Mouse (Mus musculus): ENCODE results near the gene Tns1. TPM values are rescaled to one million over a fixed set of nuclear protein-coding genes. Genes with fewer than 3 reads are reported as not detected.

Tns1 gene
- polyA plus RNA-seq, 1 experiment from 2014 or later, result 184 TPM

- 86% methylated on average over 20 of the region's 20 CpGs for WGBS
- H3K27ac ChIP-seq (ENCODE audit: low read length), result peak overlapping the region; percentile 26; the same call in 1 of the 2 replicates
- TF ChIP-seq EP300 (IDR thresholded peaks at IDR 0.05) (no peak), CTCF (IDR thresholded peaks at IDR 0.05) (no peak)
- peaks cover 51% of the 10 kb centered on the region for H3K36me3 ChIP-seq (ENCODE audit: insufficient read depth, low read length)
- no peak for DNase-seq (ENCODE audit: low spot score)
- peaks cover 45% of the 10 kb centered on the region for H3K4me1 ChIP-seq (ENCODE audit: insufficient read depth, low read depth, low read length)
- H3K27me3 ChIP-seq (replicated peaks; ENCODE audit: insufficient read depth, low read length), result no peaks in the 10 kb centered on the region
- no peak overlapping the region for H3K9ac ChIP-seq (replicated peaks; ENCODE audit: low read depth)
- H3K4me3 ChIP-seq (ENCODE audit: low read depth, low read length), result no peak overlapping the region
- no peak for ATAC-seq
- no peaks in the 10 kb centered on the region for H3K9me3 ChIP-seq (ENCODE audit: low read length)
- no peak overlapping the region for H3K4me2 ChIP-seq (replicated peaks; ENCODE audit: low read depth, low read length)
Measured at GRCm38 (mm10) chr1:73953317-73954014, 170.8 kb downstream of the Tns1 start.

GRCm38 (mm10) chr1:73952598-73952997 lies 171.7 kb downstream of the Tns1 start:
- Histone ChIP-seq H3K9me3 (ENCODE audit: low read length) (no peaks in the 10 kb centered on the region), H3K4me1 (ENCODE audit: insufficient read depth, low read depth, low read length) (peaks cover 37% of the 10 kb centered on the region), H3K9ac (replicated peaks; ENCODE audit: low read depth) (no peak overlapping the region), H3K27me3 (replicated peaks; ENCODE audit: insufficient read depth, low read length) (no peaks in the 10 kb centered on the region), H3K4me2 (replicated peaks; ENCODE audit: low read depth, low read length) (no peak overlapping the region), H3K27ac (ENCODE audit: low read length) (no peak overlapping the region), H3K36me3 (ENCODE audit: insufficient read depth, low read length) (peaks cover 47% of the 10 kb centered on the region), H3K4me3 (ENCODE audit: low read depth, low read length) (no peak overlapping the region)
- TF ChIP-seq EP300 (IDR thresholded peaks at IDR 0.05) (no peak), CTCF (IDR thresholded peaks at IDR 0.05) (no peak)
- no peak for ATAC-seq
- no peak for DNase-seq (ENCODE audit: low spot score)
- 91% methylated on average over 10 of the region's 10 CpGs for WGBS

GRCm38 (mm10) chr1:73951178-73951577 lies 173.1 kb downstream of the Tns1 start:
- DNase-seq (ENCODE audit: low spot score) (no peak), ATAC-seq (no peak)
- 85% methylated on average over 3 of the region's 3 CpGs for WGBS
- Histone ChIP-seq H3K9me3 (ENCODE audit: low read length) (no peaks in the 10 kb centered on the region), H3K36me3 (ENCODE audit: insufficient read depth, low read length) (peaks cover 38% of the 10 kb centered on the region), H3K4me1 (ENCODE audit: insufficient read depth, low read depth, low read length) (peaks cover 26% of the 10 kb centered on the region), H3K27ac (ENCODE audit: low read length) (no peak overlapping the region), H3K4me2 (replicated peaks; ENCODE audit: low read depth, low read length) (no peak overlapping the region), H3K9ac (replicated peaks; ENCODE audit: low read depth) (no peak overlapping the region), H3K4me3 (ENCODE audit: low read depth, low read length) (no peak overlapping the region), H3K27me3 (replicated peaks; ENCODE audit: insufficient read depth, low read length) (no peaks in the 10 kb centered on the region)
- TF ChIP-seq EP300 (IDR thresholded peaks at IDR 0.05) (no peak), CTCF (IDR thresholded peaks at IDR 0.05) (no peak)

- ATAC-seq (no peak), DNase-seq (ENCODE audit: low spot score) (no peak)
- 54% methylated on average over 5 of the region's 5 CpGs for WGBS
- Histone ChIP-seq H3K36me3 (ENCODE audit: insufficient read depth, low read length) (peaks cover 35% of the 10 kb centered on the region), H3K9ac (replicated peaks; ENCODE audit: low read depth) (no peak overlapping the region), H3K27ac (ENCODE audit: low read length) (no peak overlapping the region), H3K27me3 (replicated peaks; ENCODE audit: insufficient read depth, low read length) (no peaks in the 10 kb centered on the region), H3K4me1 (ENCODE audit: insufficient read depth, low read depth, low read length) (peaks cover 3% of the 10 kb centered on the region; the same call in 1 of the 2 replicates), H3K9me3 (ENCODE audit: low read length) (no peaks in the 10 kb centered on the region), H3K4me3 (ENCODE audit: low read depth, low read length) (no peak overlapping the region), H3K4me2 (replicated peaks; ENCODE audit: low read depth, low read length) (no peak overlapping the region)
- no peak for TF ChIP-seq CTCF (IDR thresholded peaks at IDR 0.05)
- no peak for TF ChIP-seq EP300 (IDR thresholded peaks at IDR 0.05)
Measured at GRCm38 (mm10) chr1:73948757-73949156, 175.5 kb downstream of the Tns1 start.

GRCm38 (mm10) chr1:73947525-73948304 lies 176.5 kb downstream of the Tns1 start:
- H3K9me3 ChIP-seq (ENCODE audit: low read length), result no peaks in the 10 kb centered on the region
- 78% methylated on average over 15 of the region's 15 CpGs for WGBS
- DNase-seq (ENCODE audit: low spot score) (peak; percentile 57), ATAC-seq (peak; percentile 49)
- TF ChIP-seq EP300 (IDR thresholded peaks at IDR 0.05) (peak; percentile 51; the same call in 1 of the 2 replicates), CTCF (IDR thresholded peaks at IDR 0.05) (no peak)
- no peak overlapping the region for H3K4me2 ChIP-seq (replicated peaks; ENCODE audit: low read depth, low read length)
- no peak overlapping the region for H3K9ac ChIP-seq (replicated peaks; ENCODE audit: low read depth)
- H3K27me3 ChIP-seq (replicated peaks; ENCODE audit: insufficient read depth, low read length), result no peaks in the 10 kb centered on the region
- peak overlapping the region; percentile 55 for H3K27ac ChIP-seq (ENCODE audit: low read length)
- H3K36me3 ChIP-seq (ENCODE audit: insufficient read depth, low read length), result peaks cover 25% of the 10 kb centered on the region; the same call in 1 of the 2 replicates
- H3K4me1 ChIP-seq (ENCODE audit: insufficient read depth, low read depth, low read length), result no peaks in the 10 kb centered on the region; the same call in 1 of the 2 replicates
- no peak overlapping the region for H3K4me3 ChIP-seq (ENCODE audit: low read depth, low read length)

- no peaks in the 10 kb centered on the region; the same call in 1 of the 2 replicates for H3K4me1 ChIP-seq (ENCODE audit: insufficient read depth, low read depth, low read length)
- 64% methylated on average over 7 of the region's 7 CpGs for WGBS
- H3K36me3 ChIP-seq (ENCODE audit: insufficient read depth, low read length), result peaks cover 15% of the 10 kb centered on the region; the same call in 1 of the 2 replicates
- H3K27ac ChIP-seq (ENCODE audit: low read length), result no peak overlapping the region
- no peak overlapping the region for H3K4me3 ChIP-seq (ENCODE audit: low read depth, low read length)
- H3K27me3 ChIP-seq (replicated peaks; ENCODE audit: insufficient read depth, low read length), result no peaks in the 10 kb centered on the region
- H3K4me2 ChIP-seq (replicated peaks; ENCODE audit: low read depth, low read length), result no peak overlapping the region
- no peaks in the 10 kb centered on the region for H3K9me3 ChIP-seq (ENCODE audit: low read length)
- DNase-seq (ENCODE audit: low spot score), result no peak
- no peak overlapping the region for H3K9ac ChIP-seq (replicated peaks; ENCODE audit: low read depth)
- TF ChIP-seq CTCF (IDR thresholded peaks at IDR 0.05), result no peak
- no peak for TF ChIP-seq EP300 (IDR thresholded peaks at IDR 0.05)
- no peak for ATAC-seq
Measured at GRCm38 (mm10) chr1:73946701-73947100, 177.5 kb downstream of the Tns1 start.

Data from lung, postnatal 0 days (tissue).